In genomic region chr17:27989807-27990542, GRCm38 (mm10) we compare ENCODE assay signal across 8 mouse cellular contexts.
DNase-seq lines count a peak whose midpoint lies in the region; ATAC-seq and TF ChIP-seq lines count a peak whose summit lies in the region.

No protein-coding gene starts in this region.

- peak; percentile 60 for ATAC-seq in limb, embryonic 14.5 days (ENCODE audit: low FRiP score, low read depth)
- ATAC-seq in stomach, embryonic 16.5 days (ENCODE audit: insufficient read depth, low FRiP score), result peak; percentile 75; the same call in 1 of the 2 replicates

- 47% methylated on average over 15 of the region's 15 CpGs for WGBS in embryonic facial prominence, embryonic 10.5 days
- WGBS in limb, embryonic 14.5 days, result 46% methylated on average over 15 of the region's 15 CpGs
- WGBS in stomach, embryonic 16.5 days, result 23% methylated on average over 15 of the region's 15 CpGs

- H3K27ac ChIP-seq in embryonic facial prominence, embryonic 10.5 days (replicated peaks), result peak overlapping the region; percentile 1; the same call in 1 of the 2 replicates
- no peak overlapping the region for H3K27ac ChIP-seq in limb, embryonic 14.5 days (replicated peaks; ENCODE audit: low read depth, low read length)
- no peak overlapping the region for H3K27ac ChIP-seq in stomach, embryonic 16.5 days (ENCODE audit: low read length)

- no peak overlapping the region for H3K9ac ChIP-seq in limb, embryonic 14.5 days (ENCODE audit: low read depth, low read length, severe bottlenecking)
- H3K9ac ChIP-seq in stomach, embryonic 16.5 days (ENCODE audit: low read length), result no peak overlapping the region

- no peak overlapping the region for H3K4me3 ChIP-seq in embryonic facial prominence, embryonic 10.5 days
- no peak overlapping the region for H3K4me3 ChIP-seq in limb, embryonic 14.5 days (replicated peaks; ENCODE audit: low read length)
- H3K4me3 ChIP-seq in stomach, embryonic 16.5 days (replicated peaks; ENCODE audit: low read length), result no peak overlapping the region

- H3K9me3 ChIP-seq in embryonic facial prominence, embryonic 10.5 days, result no peaks in the 10 kb centered on the region
- no peaks in the 10 kb centered on the region for H3K9me3 ChIP-seq in limb, embryonic 14.5 days (ENCODE audit: control insufficient read depth, low read length)
- no peaks in the 10 kb centered on the region for H3K9me3 ChIP-seq in stomach, embryonic 16.5 days (replicated peaks; ENCODE audit: control insufficient read depth, low read length)

- H3K4me2 ChIP-seq in limb, embryonic 14.5 days (replicated peaks; ENCODE audit: low read depth, low read length, severe bottlenecking), result no peak overlapping the region
- H3K4me2 ChIP-seq in stomach, embryonic 16.5 days (ENCODE audit: low read depth, low read length), result no peak overlapping the region

- TF ChIP-seq POLR2A in limb, embryonic 14.5 days (IDR thresholded peaks at IDR 0.05; ENCODE audit: borderline replicate concordance, extremely low read depth, insufficient read depth, insufficient read length), result no peak

- H3K4me1 ChIP-seq in embryonic facial prominence, embryonic 10.5 days, result peaks cover 13% of the 10 kb centered on the region; the same call in 1 of the 2 replicates
- no peaks in the 10 kb centered on the region for H3K4me1 ChIP-seq in limb, embryonic 14.5 days (ENCODE audit: control insufficient read depth, insufficient read depth, low read length)
- H3K4me1 ChIP-seq in stomach, embryonic 16.5 days (ENCODE audit: control insufficient read depth, insufficient read depth, low read length), result no peaks in the 10 kb centered on the region

- peaks cover 74% of the 10 kb centered on the region for H3K36me3 ChIP-seq in embryonic facial prominence, embryonic 10.5 days (replicated peaks)
- peaks cover 79% of the 10 kb centered on the region for H3K36me3 ChIP-seq in limb, embryonic 14.5 days (ENCODE audit: control insufficient read depth, insufficient read depth, low read length)
- H3K36me3 ChIP-seq in stomach, embryonic 16.5 days (ENCODE audit: control insufficient read depth, insufficient read depth, low read length), result peaks cover 3% of the 10 kb centered on the region; the same call in 1 of the 2 replicates

- DNase-seq in A20 (ENCODE audit: low read depth, low spot score), result peak; percentile 79
- peak; percentile 92 for DNase-seq in adrenal gland, postnatal 10 days
- peak; percentile 90 for DNase-seq in embryonic facial prominence, embryonic 10.5 days (ENCODE audit: low spot score)
- DNase-seq in heart, adult 18-20 months, result peak; percentile 80 to 88
- DNase-seq in kidney, adult 9 months, result peak; percentile 87
- DNase-seq in limb, embryonic 14.5 days (ENCODE audit: low spot score), result peak; percentile 84
- DNase-seq in natural killer cell, adult 2 months (ENCODE audit: low spot score in 2 of 2), result peak; percentile 78 to 83

- no peaks in the 10 kb centered on the region for H3K27me3 ChIP-seq in embryonic facial prominence, embryonic 10.5 days (replicated peaks; ENCODE audit: low read depth, poor library complexity, severe bottlenecking)
- H3K27me3 ChIP-seq in limb, embryonic 14.5 days (ENCODE audit: control insufficient read depth, insufficient read depth, low read length), result no peaks in the 10 kb centered on the region
- H3K27me3 ChIP-seq in stomach, embryonic 16.5 days (ENCODE audit: control insufficient read depth, insufficient read depth, low read length), result no peaks in the 10 kb centered on the region
